Mouse (Mus musculus) frontal cortex, adult (tissue): Measurements from ENCODE around the gene Ggcx.
"Not testable (repeated sequence)": the region's sequence is repeated elsewhere in the genome, so short reads cannot be mapped to it uniquely, and the experiment has no call there.

Experiments
- ATAC-seq: cut with Nextera tagmentation; 2 replicates; pipeline ENCODE4 v1.9.2; 2017; ENCODE audit warnings: mild to moderate bottlenecking, moderate library complexity, mixed read lengths; ENCODE audit not compliant: low TSS enrichment

Gene Ggcx

GRCm38 (mm10) chr6:72429061-72429842 is 15.1 kb downstream of the Ggcx start:
- no peak for ATAC-seq

- peak; percentile 69 for ATAC-seq
Measured at GRCm38 (mm10) chr6:72430989-72431921, 17.1 kb downstream of the Ggcx start.

- ATAC-seq = peak; percentile 36; the same call in 1 of the 2 replicates
Measured at GRCm38 (mm10) chr6:72432153-72432552, 18.0 kb downstream of the Ggcx start.

- no peak for ATAC-seq
Measured at GRCm38 (mm10) chr6:72438226-72438625, 24.1 kb downstream of the Ggcx start.

- ATAC-seq = peak; percentile 53
Measured at GRCm38 (mm10) chr6:72438862-72439354, 24.8 kb downstream of the Ggcx start.

- peak; percentile 85 for ATAC-seq
Measured at GRCm38 (mm10) chr6:72439355-72440185, 25.5 kb downstream of the Ggcx start, which contains the start of gene Mat2a. TSS of gene Mat2a (minus strand) at chr6:72439558.

- peak; percentile 5 for ATAC-seq
Measured at GRCm38 (mm10) chr6:72440186-72440990, 26.3 kb downstream of the Ggcx start.

- ATAC-seq = no peak
Measured at GRCm38 (mm10) chr6:72442921-72443604, 29.0 kb downstream of the Ggcx start.

GRCm38 (mm10) chr6:72445011-72445410 is 30.9 kb downstream of the Ggcx start:
- ATAC-seq = no peak

GRCm38 (mm10) chr6:72447487-72447886 is 33.4 kb downstream of the Ggcx start:
- no peak for ATAC-seq

GRCm38 (mm10) chr6:72451778-72452177 is 37.7 kb downstream of the Ggcx start:
- not testable (repeated sequence) for ATAC-seq

GRCm38 (mm10) chr6:72452329-72452728 is 38.2 kb downstream of the Ggcx start:
- no peak for ATAC-seq

GRCm38 (mm10) chr6:72453578-72453977 is 39.5 kb downstream of the Ggcx start:
- no peak for ATAC-seq

GRCm38 (mm10) chr6:72454072-72454746 is 40.1 kb downstream of the Ggcx start:
- ATAC-seq = peak; percentile 94

GRCm38 (mm10) chr6:72454833-72455373 is 40.8 kb downstream of the Ggcx start:
- peak; percentile 42; the same call in 1 of the 2 replicates for ATAC-seq

- no peak for ATAC-seq
Measured at GRCm38 (mm10) chr6:72456567-72456966, 42.5 kb downstream of the Ggcx start.

- no peak for ATAC-seq
Measured at GRCm38 (mm10) chr6:72458418-72458817, 44.3 kb downstream of the Ggcx start.

- ATAC-seq = no peak
Measured at GRCm38 (mm10) chr6:72458921-72459320, 44.8 kb downstream of the Ggcx start.
